Mouse (Mus musculus): ENCODE results near the gene Loxl4. TPM values are rescaled to one million over a fixed set of nuclear protein-coding genes. Genes with fewer than 3 reads are reported as not detected.

Gene Loxl4
- total and polyA plus RNA-seq, 3 experiments = 0.19 TPM; not detected in 2

DNA sequence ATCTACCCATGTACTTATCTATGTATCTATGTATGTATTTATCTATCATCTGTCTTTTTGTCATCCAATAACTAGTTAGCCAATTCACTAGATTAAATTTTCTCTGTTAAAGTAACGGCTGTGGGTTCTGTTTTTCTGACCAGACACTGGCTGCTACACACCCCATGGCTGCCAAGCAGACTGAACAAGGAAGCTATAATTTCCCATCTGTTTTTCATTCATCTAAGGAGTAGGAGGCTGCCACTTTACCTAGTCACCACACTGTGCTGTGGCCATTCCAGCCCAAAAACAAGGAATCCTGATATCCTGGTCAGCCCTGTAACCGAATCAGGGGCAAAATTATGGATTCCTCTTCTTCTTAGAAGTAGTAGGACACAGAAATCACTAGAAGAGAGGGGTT, 21.0 kb upstream of the Loxl4 start:
- in situ Hi-C loops (cut with MboI; ENCODE audit: low pct_ligation_motif_present, low pct_unique_long_range_greater_than_20kb, low sequenced_read_pairs) = no loop called here
- H3K9me3 ChIP-seq (replicated peaks; ENCODE audit: low read length) = no peaks in the 10 kb centered on the region
- H3K9ac ChIP-seq (ENCODE audit: insufficient read depth, low read depth) = no peak overlapping the region
- DNase-seq (ENCODE audit: extremely low read depth) = no peak
- dilution Hi-C loops (cut with MboI; ENCODE audit: extremely low pct_ligation_motif_present, extremely low pct_unique_long_range_greater_than_20kb, low sequenced_read_pairs) = no loop called here
- H3K4me1 ChIP-seq (ENCODE audit: control insufficient read depth in 1 of 2, insufficient read depth in 2 of 2) = peaks cover 4 to 9% of the 10 kb centered on the region in 2 experiments; a peak in 3 of 4 replicates
- H3K27ac ChIP-seq (ENCODE audit: insufficient read depth, low read depth) = no peak overlapping the region
- no peaks in the 10 kb centered on the region for H3K36me3 ChIP-seq (replicated peaks in 1 of 2; ENCODE audit: control insufficient read depth in 1 of 2, insufficient read depth in 1 of 2, low read length in 1 of 2)
- peaks cover 63% of the 10 kb centered on the region for H3K27me3 ChIP-seq (replicated peaks)
- no peak overlapping the region for H3K4me3 ChIP-seq (replicated peaks in 1 of 3; ENCODE audit: low read depth in 2 of 3, low read length in 2 of 3, poor library complexity in 1 of 3)
- no peaks in the 10 kb centered on the region for H3K79me2 ChIP-seq (replicated peaks; ENCODE audit: control insufficient read depth, extremely low read depth, insufficient read depth, poor library complexity, severe bottlenecking)
- no peak overlapping the region for H3K4me2 ChIP-seq (ENCODE audit: insufficient read depth, low read depth, poor library complexity, severe bottlenecking)
- TF ChIP-seq CTCF (conservative IDR thresholded peaks at IDR 0.05 in 1 of 2, IDR thresholded peaks at IDR 0.05 in 1 of 2; ENCODE audit: low read depth in 2 of 2, low read length in 2 of 2) (no peak), BHLHE40 (IDR thresholded peaks at IDR 0.05; ENCODE audit: low read depth, low read length) (no peak), JUN (IDR thresholded peaks at IDR 0.05; ENCODE audit: insufficient read depth, low read depth, low read length) (no peak), E2F4 (IDR thresholded peaks at IDR 0.05; ENCODE audit: insufficient replicate concordance, low read depth, low read length) (no peak), SMC3 (IDR thresholded peaks at IDR 0.05; ENCODE audit: low read depth, low read length) (no peak), ZMIZ1 (IDR thresholded peaks at IDR 0.05; ENCODE audit: low read depth, low read length) (no peak)

DNA sequence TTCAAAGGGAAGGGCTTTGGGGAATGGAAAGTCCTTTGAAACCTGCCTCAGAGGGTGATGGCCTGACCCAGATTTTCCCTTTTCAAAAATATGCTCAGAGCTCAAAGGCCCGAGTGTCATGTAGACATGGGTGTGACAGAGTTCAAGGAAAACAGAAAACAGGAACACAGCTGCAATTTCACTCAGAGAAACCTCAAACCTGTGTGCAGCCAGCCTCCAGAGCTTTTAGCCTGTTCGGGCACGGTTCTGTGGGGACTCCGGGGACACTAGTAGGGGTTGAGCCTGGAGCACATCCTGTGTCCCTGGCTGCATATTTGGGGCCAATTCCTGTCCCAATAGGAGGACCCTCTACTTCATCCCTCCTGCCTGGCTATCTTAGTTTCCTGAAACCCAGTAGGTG, 19.7 kb upstream of the Loxl4 start:
- no peak overlapping the region for H3K4me2 ChIP-seq (ENCODE audit: insufficient read depth, low read depth, poor library complexity, severe bottlenecking)
- no peak overlapping the region for H3K4me3 ChIP-seq (replicated peaks in 1 of 3; ENCODE audit: low read depth in 2 of 3, low read length in 2 of 3, poor library complexity in 1 of 3)
- H3K27ac ChIP-seq (ENCODE audit: insufficient read depth, low read depth) = no peak overlapping the region
- H3K9ac ChIP-seq (ENCODE audit: insufficient read depth, low read depth) = no peak overlapping the region
- no peak for DNase-seq (ENCODE audit: extremely low read depth)
- no peaks in the 10 kb centered on the region for H3K36me3 ChIP-seq (replicated peaks in 1 of 2; ENCODE audit: control insufficient read depth in 1 of 2, insufficient read depth in 1 of 2, low read length in 1 of 2)
- in situ Hi-C loops (cut with MboI; ENCODE audit: low pct_ligation_motif_present, low pct_unique_long_range_greater_than_20kb, low sequenced_read_pairs) = no loop called here
- H3K79me2 ChIP-seq (replicated peaks; ENCODE audit: control insufficient read depth, extremely low read depth, insufficient read depth, poor library complexity, severe bottlenecking) = no peaks in the 10 kb centered on the region
- peaks cover 2 to 10% of the 10 kb centered on the region in 2 experiments; a peak in 2 of 4 replicates for H3K4me1 ChIP-seq (ENCODE audit: control insufficient read depth in 1 of 2, insufficient read depth in 2 of 2)
- H3K9me3 ChIP-seq (replicated peaks; ENCODE audit: low read length) = no peaks in the 10 kb centered on the region
- dilution Hi-C loops (cut with MboI; ENCODE audit: extremely low pct_ligation_motif_present, extremely low pct_unique_long_range_greater_than_20kb, low sequenced_read_pairs) = no loop called here
- TF ChIP-seq JUND (conservative IDR thresholded peaks at IDR 0.05; ENCODE audit: low read depth, low read length) = no peak
- TF ChIP-seq ZKSCAN1 (IDR thresholded peaks at IDR 0.05; ENCODE audit: borderline replicate concordance, low read depth, low read length) = no peak
- TF ChIP-seq ELF1 (IDR thresholded peaks at IDR 0.05; ENCODE audit: low read depth, low read length) = no peak
- no peak for TF ChIP-seq MEF2A (IDR thresholded peaks at IDR 0.05; ENCODE audit: borderline replicate concordance, low read depth, low read length)
- TF ChIP-seq TCF12 (IDR thresholded peaks at IDR 0.05; ENCODE audit: low read depth, low read length) = no peak
- TF ChIP-seq SIN3A (IDR thresholded peaks at IDR 0.05; ENCODE audit: low read length) = no peak
- no peak for TF ChIP-seq CTCF (conservative IDR thresholded peaks at IDR 0.05 in 1 of 2, IDR thresholded peaks at IDR 0.05 in 1 of 2; ENCODE audit: low read depth in 2 of 2, low read length in 2 of 2)
- TF ChIP-seq POLR2A (IDR thresholded peaks at IDR 0.05; ENCODE audit: low read depth, low read length) = no peak
- no peak for TF ChIP-seq MAFK (IDR thresholded peaks at IDR 0.05; ENCODE audit: insufficient replicate concordance, low read length)
- no peak for TF ChIP-seq POLR2AphosphoS2 (IDR thresholded peaks at IDR 0.05; ENCODE audit: low read depth, low read length)
- TF ChIP-seq TBP (conservative IDR thresholded peaks at IDR 0.05; ENCODE audit: low read depth, low read length) = no peak
- no peak for TF ChIP-seq MAZ (IDR thresholded peaks at IDR 0.05; ENCODE audit: low read depth, low read length)
- no peak for TF ChIP-seq CHD1 (IDR thresholded peaks at IDR 0.05; ENCODE audit: low read depth, low read length)
- TF ChIP-seq ETS1 (conservative IDR thresholded peaks at IDR 0.05; ENCODE audit: low read depth, low read length) = no peak
- no peak for TF ChIP-seq NELFE (IDR thresholded peaks at IDR 0.05; ENCODE audit: low read depth, low read length)
- TF ChIP-seq IRF4 (IDR thresholded peaks at IDR 0.05; ENCODE audit: low read depth, low read length) = no peak
- no peak for TF ChIP-seq MYC (IDR thresholded peaks at IDR 0.05; ENCODE audit: low read depth, low read length)
- TF ChIP-seq ZNF384 (IDR thresholded peaks at IDR 0.05; ENCODE audit: low read depth, low read length) = no peak
- no peak for TF ChIP-seq HCFC1 (IDR thresholded peaks at IDR 0.05; ENCODE audit: low read depth, low read length)
- peaks cover 60% of the 10 kb centered on the region for H3K27me3 ChIP-seq (replicated peaks)
